Mouse (Mus musculus) thymus, adult 18-20 months (tissue): ENCODE measurements around the gene 4933406M09Rik.

ENCODE experiments used
- DNase-seq, 2 experiments: peaks; one replicate each; pipeline ENCODE4 v3.0.0; 2022; ENCODE audit warnings: mixed read lengths in 2 of 2

Gene 4933406M09Rik

GRCm38 (mm10) chr1:134440437-134440836 lies 54.7 kb downstream of the 4933406M09Rik start:
- no peak for DNase-seq
